Mouse (Mus musculus) E14TG2a.4 (cell line): ENCODE data around the gene Platr17.
"Not testable (repeated sequence)": the region's sequence is repeated elsewhere in the genome, so short reads cannot be mapped to it uniquely, and the experiment has no call there.

Experiments
- H3K27me3 ChIP-seq: 2 replicates; pipeline ENCODE4 v1.6.1; 2014; ENCODE audit warnings: low read length, control low read depth; ENCODE audit not compliant: insufficient read depth
- H3K36me3 ChIP-seq: 2 replicates; pipeline ENCODE4 v1.6.1; 2014; ENCODE audit warnings: low read length, control low read depth; ENCODE audit not compliant: insufficient read depth
- H3K4me1 ChIP-seq: replicated peaks from 2 replicates; pipeline ENCODE4 v1.6.1; 2014; ENCODE audit warnings: low read depth, low read length, control low read depth
- H3K4me3 ChIP-seq: replicated peaks from 2 replicates; pipeline ENCODE4 v1.5.1; 2014; ENCODE audit warnings: mild to moderate bottlenecking, low read length
- H3K9me3 ChIP-seq: 2 replicates; pipeline ENCODE4 v1.6.1; 2014; ENCODE audit warnings: low read length, control low read depth
- CTCF ChIP-seq: conservative IDR thresholded peaks from 2 replicates; pipeline ENCODE4 v1.5.1; 2014; ENCODE audit warnings: low read length
- NANOG ChIP-seq: IDR thresholded peaks from 2 replicates; pipeline ENCODE4 v1.6.1; 2014; ENCODE audit warnings: borderline replicate concordance, low read length, mixed read lengths
- POU5F1 ChIP-seq: IDR thresholded peaks from 2 replicates; pipeline ENCODE4 v1.6.1; 2014; ENCODE audit warnings: low read length, borderline replicate concordance

The Platr17 gene

DNA sequence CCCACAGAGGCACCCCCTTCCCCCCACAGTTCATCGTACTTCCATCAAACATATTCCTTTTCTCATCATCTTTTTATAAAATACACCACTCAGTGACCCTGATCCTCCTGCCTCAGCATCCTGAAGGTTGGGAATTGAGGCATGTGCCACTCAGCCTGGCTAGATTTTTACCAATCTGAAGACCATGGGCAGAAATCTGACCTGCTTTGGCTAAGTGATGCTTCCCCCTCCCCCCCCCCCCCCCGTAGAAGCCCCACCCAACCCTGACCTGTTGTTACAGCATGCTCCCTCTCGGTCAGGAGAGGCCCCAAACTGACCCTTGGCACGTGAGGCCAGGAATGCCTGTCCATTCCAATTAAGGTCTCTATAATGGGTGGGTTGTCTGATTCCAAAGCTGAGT, at the start of gene Platr17:
Platr17 (plus strand) TSS at position 301 of the 400 bp plus-strand sequence.
- H3K4me1 ChIP-seq, result peaks cover 62% of the 10 kb centered on the region
- H3K36me3 ChIP-seq, H3K27me3 ChIP-seq, H3K9me3 ChIP-seq: not testable (repeated sequence)
- peak within 1 kb of the TSS; percentile 98 for H3K4me3 ChIP-seq

DNA sequence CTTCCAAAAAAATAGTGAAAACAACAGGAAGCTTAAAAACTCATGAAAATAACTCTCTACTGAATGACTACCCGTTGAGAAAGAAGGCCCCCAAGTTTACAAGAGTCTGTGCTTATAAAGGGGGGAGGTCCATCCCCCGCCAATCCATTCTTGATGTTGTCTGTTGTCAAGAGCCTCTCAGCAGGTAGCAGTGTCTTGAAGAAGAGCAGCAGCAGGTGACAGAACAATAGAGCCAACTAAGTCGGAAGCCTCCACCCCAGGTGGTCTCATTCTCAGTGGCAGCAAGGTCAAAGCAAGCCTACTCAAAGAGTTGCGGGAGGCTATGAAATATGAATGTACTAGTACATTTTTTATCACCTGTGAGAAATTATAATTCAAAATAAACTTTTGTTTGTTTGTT, 47.1 kb upstream of the Platr17 start:
- peak; percentile 40; the same call in 1 of the 2 replicates for TF ChIP-seq NANOG
- TF ChIP-seq CTCF, result no peak
- no peak for TF ChIP-seq POU5F1
- H3K36me3 ChIP-seq, result 0 out of 2 replicates have a peak, but pooled peaks cover 5% of the 10 kb centered on the region
- H3K9me3 ChIP-seq, result peaks cover 60% of the 10 kb centered on the region
- no peaks in the 10 kb centered on the region for H3K27me3 ChIP-seq
- no peak overlapping the region for H3K4me3 ChIP-seq
- H3K4me1 ChIP-seq, result 0 out of 2 replicates have a peak, but pooled peaks cover 3% of the 10 kb centered on the region

- Histone ChIP-seq H3K27me3 (no peaks in the 10 kb centered on the region), H3K4me3 (no peak overlapping the region), H3K36me3 (no peaks in the 10 kb centered on the region), H3K4me1 (peaks cover 19% of the 10 kb centered on the region), H3K9me3 (no peaks in the 10 kb centered on the region)
- TF ChIP-seq CTCF, result peak; percentile 78
- TF ChIP-seq NANOG, result no peak
Measured at GRCm38 (mm10) chr17:33865330-33866030, 39.5 kb upstream of the Platr17 start.

GRCm38 (mm10) chr17:33873537-33873936, 31.4 kb upstream of the Platr17 start, which contains the start of gene Gm7029:
Gene Gm7029, plus strand, starts transcription at chr17:33873837.
- peak within 1 kb of the TSS; percentile 23; the same call in 1 of the 2 replicates for H3K4me3 ChIP-seq
- H3K9me3 ChIP-seq, H3K27me3 ChIP-seq: not testable (repeated sequence)
- H3K4me1 ChIP-seq, result peaks cover 20% of the 10 kb centered on the region
- H3K36me3 ChIP-seq, result peaks cover 36% of the 10 kb centered on the region

- TF ChIP-seq NANOG, result no peak
- no peak for TF ChIP-seq POU5F1
- no peak for TF ChIP-seq CTCF
- H3K4me3 ChIP-seq, result peak overlapping the region; percentile 23; the same call in 1 of the 2 replicates
- H3K27me3 ChIP-seq, result no peaks in the 10 kb centered on the region
- peaks cover 20% of the 10 kb centered on the region for H3K4me1 ChIP-seq
- H3K36me3 ChIP-seq, result peaks cover 45% of the 10 kb centered on the region
- H3K9me3 ChIP-seq, result no peaks in the 10 kb centered on the region
Measured at GRCm38 (mm10) chr17:33874411-33874810, 30.5 kb upstream of the Platr17 start.

DNA sequence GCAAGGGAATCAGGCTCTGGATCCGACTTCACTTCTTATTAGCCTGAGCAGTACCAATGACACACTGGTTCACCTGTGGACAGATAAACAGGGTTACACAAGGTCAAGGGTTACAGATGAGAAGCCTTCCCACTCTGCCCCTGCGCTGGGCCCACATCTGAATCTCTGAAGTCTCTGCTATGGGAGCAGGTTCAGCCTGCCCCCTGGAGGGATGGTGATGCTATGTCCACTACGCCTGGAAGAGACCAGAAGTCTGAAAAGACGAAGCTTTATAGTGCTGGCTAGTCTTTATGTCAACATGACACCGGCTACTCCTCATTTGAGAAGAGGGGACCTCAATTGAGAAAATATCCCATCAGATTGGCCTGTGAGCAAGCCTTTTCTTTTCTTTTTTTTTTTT, 29.1 kb upstream of the Platr17 start:
- not testable (repeated sequence) for H3K9me3 ChIP-seq, H3K4me3 ChIP-seq, H3K27me3 ChIP-seq
- Histone ChIP-seq H3K4me1 (peaks cover 22% of the 10 kb centered on the region), H3K36me3 (peaks cover 59% of the 10 kb centered on the region)
- peak; percentile 12; the same call in 1 of the 2 replicates for TF ChIP-seq CTCF

DNA sequence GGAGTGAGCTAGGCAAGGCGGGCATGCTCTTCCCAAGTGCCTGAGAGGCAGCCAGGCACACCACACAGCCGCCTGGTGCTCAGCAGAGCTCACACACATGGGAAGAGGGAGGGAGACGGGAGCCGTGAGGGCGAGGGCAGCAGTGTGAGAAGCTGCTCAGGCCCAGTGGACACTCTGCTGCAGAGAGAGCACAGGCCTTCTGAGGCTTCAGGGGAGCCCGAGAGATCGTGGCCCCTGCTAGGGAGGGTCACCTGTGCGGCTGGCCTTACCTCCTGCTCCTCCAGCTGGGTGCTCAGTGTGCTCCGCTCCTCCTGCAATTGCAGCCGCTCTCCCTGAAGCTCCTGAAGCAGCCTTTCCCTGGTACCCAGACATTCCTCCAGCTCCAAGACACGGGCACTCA, 20.6 kb upstream of the Platr17 start:
- H3K36me3 ChIP-seq, result peaks cover 88% of the 10 kb centered on the region
- not testable (repeated sequence) for H3K9me3 ChIP-seq, H3K27me3 ChIP-seq
- H3K4me3 ChIP-seq, result 0 out of 2 replicates have a peak overlapping the region, but pooled peaks have one; percentile 37
- H3K4me1 ChIP-seq, result peaks cover 67% of the 10 kb centered on the region

- not testable (repeated sequence) for H3K27me3 ChIP-seq, H3K9me3 ChIP-seq
- peak overlapping the region; percentile 89 for H3K4me3 ChIP-seq
- peaks cover 55% of the 10 kb centered on the region for H3K36me3 ChIP-seq
- peaks cover 65% of the 10 kb centered on the region for H3K4me1 ChIP-seq
Measured at GRCm38 (mm10) chr17:33887802-33888201, 17.1 kb upstream of the Platr17 start.

- H3K4me3 ChIP-seq, result peak overlapping the region; percentile 89
- peaks cover 66% of the 10 kb centered on the region for H3K4me1 ChIP-seq
- not testable (repeated sequence) for H3K27me3 ChIP-seq, H3K9me3 ChIP-seq
- H3K36me3 ChIP-seq, result peaks cover 50% of the 10 kb centered on the region
Measured at GRCm38 (mm10) chr17:33888230-33888629, 16.7 kb upstream of the Platr17 start.

DNA sequence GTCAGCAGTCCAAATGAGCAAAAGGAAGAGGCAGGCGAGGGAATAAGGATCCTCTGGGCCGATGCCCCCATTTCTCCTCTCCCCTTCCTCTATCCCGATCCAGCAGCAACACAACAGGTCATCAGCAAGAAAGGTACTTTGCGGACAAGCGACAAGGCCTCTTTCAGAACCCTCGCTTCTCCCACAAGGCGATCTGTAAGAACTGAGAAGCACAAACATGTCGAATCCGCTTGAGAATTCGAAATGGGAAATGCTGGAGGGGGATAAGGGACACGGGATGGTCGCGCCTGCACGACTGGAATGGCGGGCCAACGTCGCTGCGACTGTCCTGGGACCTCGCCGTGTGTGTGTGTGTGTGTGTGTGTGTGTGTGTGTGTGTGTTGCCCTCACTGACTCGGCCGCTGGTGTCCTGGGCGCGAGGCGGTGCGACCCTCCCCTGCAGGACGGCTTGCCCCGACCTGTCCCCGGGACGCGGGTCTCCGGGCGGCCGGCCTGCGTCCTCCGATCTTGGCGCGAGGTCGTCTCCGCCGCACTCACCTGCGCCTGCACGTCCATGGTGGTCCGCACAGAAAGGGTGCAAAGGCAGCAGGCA, 14.9 kb upstream of the Platr17 start:
- not testable (repeated sequence) for H3K9me3 ChIP-seq, H3K27me3 ChIP-seq
- peaks cover 37% of the 10 kb centered on the region for H3K36me3 ChIP-seq
- peaks cover 72% of the 10 kb centered on the region for H3K4me1 ChIP-seq
- peak overlapping the region; percentile 89 for H3K4me3 ChIP-seq
